Mouse (Mus musculus): Measurements from ENCODE around the gene Cachd1. TPM values are rescaled to one million over a fixed set of nuclear protein-coding genes. Genes with fewer than 3 reads are reported as not detected.

Cachd1 gene
- total RNA-seq, 2 experiments from 2014 or later, result 4.0 to 5.5 TPM

DNA sequence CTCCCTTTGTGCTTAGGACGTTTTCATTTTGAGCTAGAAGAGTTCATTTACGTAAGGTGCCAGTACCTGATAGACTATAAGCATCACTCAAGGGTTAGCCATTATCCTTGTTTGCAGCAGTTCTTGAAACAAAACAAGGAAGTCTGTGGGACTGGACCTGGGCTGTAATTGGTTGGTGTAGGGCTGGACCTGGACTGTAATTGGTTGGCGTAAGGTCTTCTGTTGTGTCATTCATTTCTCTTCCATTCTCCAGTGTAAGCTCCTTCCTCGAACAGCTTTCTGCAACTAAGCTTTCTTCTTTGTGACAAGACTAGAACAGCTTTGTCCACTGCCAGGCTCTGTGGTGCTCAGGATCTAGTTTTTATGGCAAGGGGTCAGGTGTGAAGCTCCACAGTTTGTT, 78.9 kb downstream of the Cachd1 start:
- intact Hi-C loops (cut with DNase I), result no loop called here
- DNase-seq, result no peak

- DNase-seq, result no peak
- intact Hi-C loops (cut with DNase I), result no loop called here
These were observed 81.0 kb downstream of the Cachd1 start for GRCm38 (mm10) chr4:100857411-100857869.

DNA sequence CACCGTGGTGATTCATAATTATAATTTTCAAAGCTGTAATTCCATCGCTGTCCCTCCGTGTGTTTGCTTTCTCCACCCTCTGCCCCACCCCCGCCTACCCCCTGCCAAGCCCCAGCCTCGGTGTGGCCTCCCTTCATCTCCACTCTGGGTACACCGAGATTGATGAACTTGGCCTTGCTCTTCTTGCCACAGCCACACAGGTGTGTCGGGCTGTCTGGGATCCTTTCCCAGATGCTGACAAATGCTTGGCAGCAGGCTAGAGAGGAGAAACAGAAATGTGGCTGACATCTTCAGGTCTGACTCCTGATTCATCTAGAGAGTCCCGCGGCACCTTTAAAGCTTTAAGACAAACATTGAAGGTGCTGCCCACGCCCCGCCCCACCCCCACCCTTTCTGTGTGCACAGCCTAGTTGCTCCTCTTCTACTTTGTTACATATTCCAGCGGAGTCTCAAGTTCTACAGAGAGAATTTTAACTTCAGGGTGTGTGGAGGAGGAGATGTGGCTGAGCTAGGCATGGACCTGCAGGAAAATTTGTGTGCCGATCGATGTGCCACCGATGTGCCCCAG, 87.5 kb downstream of the Cachd1 start:
- no peak for DNase-seq
- intact Hi-C loops (cut with DNase I), result no loop called here

GRCm38 (mm10) chr4:100865423-100865822, 88.9 kb downstream of the Cachd1 start:
- DNase-seq, result peak in 1 of 2 experiments; percentile 12
- intact Hi-C loops (cut with DNase I), result no loop called here

- intact Hi-C loops (cut with DNase I), result no loop called here
- no peak for DNase-seq
These were observed 89.7 kb downstream of the Cachd1 start for GRCm38 (mm10) chr4:100865962-100866703.

DNA sequence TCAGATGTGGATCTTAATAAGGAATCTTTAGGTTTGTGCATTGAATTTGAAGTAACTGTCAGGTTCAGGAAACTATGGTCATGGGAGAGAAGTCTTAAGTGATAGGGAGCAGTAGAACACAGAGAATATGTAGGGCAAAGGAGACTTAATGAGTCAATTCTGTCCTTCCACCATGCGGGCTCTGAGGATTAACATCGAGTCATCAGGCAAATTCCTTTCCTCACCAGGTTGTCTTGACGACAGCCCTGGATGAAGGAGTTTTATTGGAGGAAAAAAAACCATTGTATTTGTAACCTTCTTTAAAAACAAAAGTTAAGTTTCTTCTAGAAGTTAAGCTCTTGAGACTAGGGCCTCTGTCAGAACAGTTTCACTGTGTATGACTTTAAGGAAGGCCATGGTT, 100.9 kb downstream of the Cachd1 start:
- DNase-seq, result no peak
- intact Hi-C loops (cut with DNase I), result no loop called here

- DNase-seq, result no peak
- intact Hi-C loops (cut with DNase I), result no loop called here
These were observed 102.9 kb downstream of the Cachd1 start for GRCm38 (mm10) chr4:100879414-100879813.

DNA sequence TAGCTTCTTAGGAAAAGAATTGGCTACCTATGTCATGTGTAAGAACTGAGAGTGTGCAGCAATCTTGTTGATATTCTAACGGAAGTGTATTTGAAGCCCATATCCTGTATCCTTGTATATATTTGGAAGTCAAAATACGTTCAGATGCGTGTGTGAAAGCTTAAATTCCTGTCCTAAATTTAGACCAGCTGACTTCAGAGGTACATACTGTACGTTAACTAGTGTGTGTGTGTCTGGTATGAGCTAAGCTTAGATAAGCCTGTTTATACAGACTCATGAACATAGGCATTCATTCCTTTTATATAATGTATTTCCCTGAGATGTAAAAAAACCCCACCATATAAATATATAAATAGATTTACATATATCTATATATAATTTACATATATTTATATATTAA, 103.6 kb downstream of the Cachd1 start:
- no peak for DNase-seq
- intact Hi-C loops (cut with DNase I), result no loop called here

DNA sequence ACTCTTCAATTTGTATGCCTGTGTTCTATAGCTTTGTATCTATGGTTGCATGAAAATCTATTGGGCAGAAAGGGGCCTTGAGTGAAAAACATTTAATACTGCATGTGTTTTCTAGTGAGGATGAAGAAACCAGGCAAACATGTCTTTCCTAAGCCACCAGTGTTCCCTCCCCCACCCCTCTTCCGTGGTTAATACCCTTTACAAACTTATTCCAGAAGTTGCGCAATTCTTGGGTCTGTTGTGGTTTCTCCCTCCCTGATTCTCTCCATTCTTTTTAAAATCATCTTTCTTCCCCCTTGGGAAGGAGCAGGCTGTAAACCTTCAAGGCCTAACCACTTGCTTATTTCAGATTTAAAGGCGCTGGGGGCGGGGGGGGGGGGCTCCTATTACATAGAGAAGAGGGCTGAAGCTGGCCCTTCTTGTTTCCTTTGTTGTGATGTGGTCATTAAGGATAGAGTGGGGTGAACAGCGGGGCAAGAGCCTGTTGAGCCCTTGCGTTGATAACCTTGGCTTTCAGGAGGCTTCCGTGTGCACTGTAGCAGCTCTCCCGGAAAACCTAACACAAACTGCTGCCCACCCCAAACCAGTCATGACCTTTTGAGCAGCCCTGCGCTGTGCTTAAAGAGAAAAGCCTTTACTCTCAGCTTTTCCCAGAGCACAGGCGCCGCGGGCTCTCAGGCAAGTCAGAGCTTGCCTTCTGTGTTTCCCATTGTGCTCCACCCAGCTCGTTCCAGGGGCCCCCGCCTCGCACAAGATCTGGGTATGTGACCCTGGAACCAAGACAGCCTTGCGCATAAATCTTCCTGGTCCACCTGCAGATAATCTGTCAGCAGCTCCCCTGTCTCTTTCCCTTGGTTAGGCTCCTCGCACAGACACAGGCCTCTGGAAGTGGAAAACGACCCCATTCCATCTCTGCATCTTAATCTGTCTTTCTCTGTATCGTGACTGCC, 109.6 kb downstream of the Cachd1 start:
- intact Hi-C loops (cut with DNase I), result no loop called here
- DNase-seq, result peak in 1 of 2 experiments; percentile 9

DNA sequence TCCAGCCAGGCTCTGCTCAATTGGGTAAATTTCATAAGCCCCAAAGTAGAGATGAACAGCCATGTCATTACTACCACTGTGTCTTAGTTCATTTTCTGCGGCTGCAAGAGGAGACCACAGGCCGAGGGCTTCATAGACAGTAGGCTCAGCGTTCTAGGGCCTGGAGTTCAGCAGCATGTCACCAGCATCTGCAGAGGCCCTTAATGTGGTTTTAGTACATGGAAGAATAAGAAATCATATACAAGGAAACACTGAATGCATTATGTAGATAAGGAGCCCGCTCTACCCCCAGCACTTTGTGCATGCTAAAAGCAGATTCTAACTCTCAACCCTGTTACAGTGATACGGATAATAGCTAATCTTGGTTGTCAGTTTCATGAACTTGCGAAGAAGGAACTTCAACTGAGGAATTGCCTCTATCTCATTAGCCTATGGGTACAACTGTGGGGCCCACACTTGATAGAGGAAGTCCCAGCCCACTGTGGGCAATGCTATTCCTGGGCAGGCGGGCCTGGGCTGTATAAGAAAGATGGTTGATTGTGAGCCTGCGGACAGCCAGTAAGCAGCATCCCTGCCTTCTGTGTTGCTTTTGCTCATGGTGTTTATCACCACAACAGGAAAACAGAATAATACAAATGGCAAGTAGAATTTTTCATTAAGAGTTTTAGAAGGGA, 110.4 kb downstream of the Cachd1 start:
- intact Hi-C loops (cut with DNase I), result no loop called here
- DNase-seq, result no peak

GRCm38 (mm10) chr4:100890106-100890970, 113.9 kb downstream of the Cachd1 start:
- no peak for DNase-seq
- intact Hi-C loops (cut with DNase I), result no loop called here

DNA sequence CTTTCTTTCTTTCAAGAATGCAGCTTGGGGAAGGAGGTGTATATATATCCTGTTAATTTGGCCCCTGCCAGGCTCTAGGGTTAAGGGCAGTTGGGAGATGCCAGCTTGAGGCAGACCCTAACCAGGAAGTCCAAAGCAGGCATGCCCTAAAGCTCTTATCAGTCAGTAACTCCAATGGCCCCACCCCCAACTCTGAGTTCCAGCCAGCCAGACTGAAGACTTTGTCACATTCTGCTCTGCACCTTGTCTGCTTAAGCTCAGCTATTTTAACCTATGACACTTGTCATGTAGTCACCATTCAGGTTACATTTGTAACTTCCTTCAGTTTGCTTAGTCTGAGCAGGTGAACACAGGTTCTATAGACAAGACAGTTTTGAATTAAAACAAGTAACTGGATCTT, 117.3 kb downstream of the Cachd1 start:
- no peak for DNase-seq
- intact Hi-C loops (cut with DNase I), result no loop called here

DNA sequence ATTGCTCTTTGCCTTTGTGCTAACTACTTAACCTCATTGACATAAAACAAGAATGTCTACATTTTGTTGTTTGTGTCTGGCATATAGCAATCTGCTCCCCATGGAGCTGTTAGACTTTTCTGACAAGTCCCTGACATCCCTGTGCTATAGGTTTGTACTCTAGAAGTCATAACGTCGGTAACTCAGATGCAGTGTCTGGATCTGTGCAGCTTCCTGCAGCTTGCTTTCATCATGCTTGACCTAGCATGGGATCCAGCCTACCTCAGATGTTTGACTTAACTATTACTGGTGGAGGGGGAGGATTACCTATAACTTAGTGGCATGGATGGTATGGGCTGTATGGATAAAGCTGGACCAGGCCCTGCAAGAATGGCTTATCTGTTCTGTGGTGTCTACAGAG, 117.7 kb downstream of the Cachd1 start:
- no peak for DNase-seq
- intact Hi-C loops (cut with DNase I), result no loop called here

GRCm38 (mm10) chr4:100896260-100897010, 120.0 kb downstream of the Cachd1 start:
- intact Hi-C loops (cut with DNase I), result no loop called here
- DNase-seq, result no peak

DNA sequence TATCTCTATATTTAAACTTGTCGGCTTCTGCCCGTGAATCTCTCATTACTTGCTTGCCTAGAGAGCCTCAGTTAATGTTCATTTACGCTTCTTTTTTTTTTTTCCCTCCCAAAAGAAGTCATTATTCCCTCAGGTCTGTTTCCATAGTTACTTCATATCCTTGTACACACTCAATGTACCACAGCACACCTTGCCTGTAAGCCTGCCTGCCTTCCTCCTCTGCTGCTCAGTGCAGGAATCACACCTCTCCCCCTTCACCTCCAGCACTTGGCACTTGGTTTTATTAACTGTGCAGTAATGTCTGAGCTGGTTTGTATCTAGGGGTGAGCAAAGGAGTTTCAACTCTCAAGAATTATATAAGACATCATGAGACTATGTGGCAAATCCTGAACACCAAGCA, 121.5 kb downstream of the Cachd1 start:
- intact Hi-C loops (cut with DNase I), result no loop called here
- no peak for DNase-seq

DNA sequence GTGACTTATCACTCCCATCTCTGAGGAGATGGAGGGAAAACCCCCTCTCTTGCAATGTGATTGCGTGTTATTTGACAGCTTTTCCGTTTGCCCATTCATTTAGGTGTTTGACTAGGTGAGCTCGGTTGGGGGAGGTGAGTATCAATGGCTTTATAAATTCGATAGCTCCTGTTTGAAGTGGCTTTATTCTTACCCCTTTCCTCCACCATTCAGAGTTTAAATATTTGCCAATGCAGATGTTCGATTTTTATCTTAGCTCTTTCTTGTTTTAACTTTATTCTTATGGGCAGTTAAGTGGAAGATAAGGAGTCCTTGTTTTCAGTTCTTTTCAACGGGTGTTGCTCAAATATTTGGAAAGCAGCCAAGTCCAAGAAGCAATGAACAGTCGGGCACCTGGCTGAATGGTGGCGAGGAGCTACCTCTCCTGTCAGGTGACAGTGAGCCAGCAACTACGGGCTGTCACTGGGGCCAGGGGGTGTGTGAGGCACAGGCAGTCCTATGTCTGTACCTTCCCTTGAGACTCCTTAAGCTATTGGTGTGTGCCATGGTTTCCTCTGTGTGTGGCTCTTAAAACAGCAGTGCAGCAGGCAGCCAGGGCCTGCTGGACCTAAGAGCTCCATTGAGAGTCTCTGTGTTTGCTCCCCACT, 133.3 kb downstream of the Cachd1 start:
- DNase-seq, result no peak
- intact Hi-C loops (cut with DNase I), result loop anchor here (5.0 kb wide), 1 partner anchor 133 kb away; the partner anchor contains the start of gene Cachd1

DNA sequence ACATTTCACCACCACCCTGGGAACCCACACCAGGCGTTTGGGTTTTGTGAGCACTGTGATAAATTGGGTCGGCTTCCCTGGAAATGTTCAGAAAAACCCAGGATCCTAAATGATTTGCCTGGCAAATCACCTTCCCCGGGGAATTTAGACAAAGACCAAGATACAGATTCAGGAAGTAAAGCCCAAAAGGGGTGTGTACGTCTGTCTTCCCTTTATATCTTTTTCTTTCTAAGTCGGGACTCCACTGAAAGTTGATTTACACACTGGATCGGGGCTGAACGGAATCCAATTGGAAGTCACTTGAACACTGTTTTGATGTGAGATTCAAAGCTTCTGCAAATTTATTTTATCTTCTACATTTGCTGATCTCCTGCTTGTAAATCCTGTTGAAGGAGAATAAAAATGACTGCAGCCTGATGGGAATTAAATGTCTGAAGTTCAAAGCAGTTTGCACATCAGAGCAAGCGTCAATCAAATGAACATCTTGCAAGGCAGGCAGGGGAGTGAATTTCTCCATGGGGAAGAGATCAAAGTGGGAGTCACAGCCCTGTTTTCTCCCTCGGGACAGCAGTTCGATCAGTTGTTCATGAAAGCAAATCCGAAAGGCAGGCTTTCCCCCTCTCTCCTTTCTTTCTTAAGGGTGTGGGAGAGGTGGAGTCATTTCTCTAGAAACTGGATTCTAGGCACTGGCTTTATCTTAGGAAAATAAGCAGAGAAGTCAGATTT, 134.3 kb downstream of the Cachd1 start:
- DNase-seq, result no peak
- intact Hi-C loops (cut with DNase I), result no loop called here

GRCm38 (mm10) chr4:100911658-100912057, 135.2 kb downstream of the Cachd1 start:
- intact Hi-C loops (cut with DNase I), result no loop called here
- DNase-seq, result no peak

Data from heart, postnatal 14 days (tissue).